Mouse (Mus musculus): ENCODE data around the gene Cnot10. TPM values are rescaled to one million over a fixed set of nuclear protein-coding genes. Genes with fewer than 3 reads are reported as not detected.
"Not testable (repeated sequence)": the region's sequence is repeated elsewhere in the genome, so short reads cannot be mapped to it uniquely, and the experiment has no call there.

The Cnot10 gene
- total RNA-seq, 1 experiment from 2014 or later: 33.9 TPM

- DNase-seq: no peak
Measured at GRCm38 (mm10) chr9:114650938-114651634, 11.1 kb upstream of the Cnot10 start.

- DNase-seq: no peak
Measured at GRCm38 (mm10) chr9:114649371-114649770, 9.4 kb upstream of the Cnot10 start.

GRCm38 (mm10) chr9:114648472-114648871 is 8.5 kb upstream of the Cnot10 start:
- DNase-seq: not testable (repeated sequence)

GRCm38 (mm10) chr9:114647506-114648432 is 7.8 kb upstream of the Cnot10 start:
- DNase-seq: no peak

GRCm38 (mm10) chr9:114646556-114647505 is 6.8 kb upstream of the Cnot10 start:
- no peak for DNase-seq

GRCm38 (mm10) chr9:114639186-114639748 is 717 bp downstream of the Cnot10 start:
- peak; percentile 33 for DNase-seq

- no peak for DNase-seq
Measured at GRCm38 (mm10) chr9:114636751-114637150, 3.2 kb downstream of the Cnot10 start.

- DNase-seq: no peak
Measured at GRCm38 (mm10) chr9:114636150-114636549, 3.8 kb downstream of the Cnot10 start.

- no peak for DNase-seq
Measured at GRCm38 (mm10) chr9:114632331-114632730, 7.7 kb downstream of the Cnot10 start.

- no peak for DNase-seq
Measured at GRCm38 (mm10) chr9:114626726-114627125, 13.3 kb downstream of the Cnot10 start.

- DNase-seq: no peak
Measured at GRCm38 (mm10) chr9:114624178-114624577, 15.8 kb downstream of the Cnot10 start.

- no peak for DNase-seq
Measured at GRCm38 (mm10) chr9:114621149-114621548, 18.8 kb downstream of the Cnot10 start.

GRCm38 (mm10) chr9:114614176-114614953 is 25.6 kb downstream of the Cnot10 start:
- no peak for DNase-seq

- no peak for DNase-seq
Measured at GRCm38 (mm10) chr9:114613026-114613425, 27.0 kb downstream of the Cnot10 start.

- DNase-seq: peak; percentile 37
Measured at GRCm38 (mm10) chr9:114612566-114612965, 27.4 kb downstream of the Cnot10 start.

GRCm38 (mm10) chr9:114610266-114610665 is 29.7 kb downstream of the Cnot10 start:
- DNase-seq: no peak

- DNase-seq: no peak
Measured at GRCm38 (mm10) chr9:114603876-114604540, 36.0 kb downstream of the Cnot10 start.

- DNase-seq: no peak
Measured at GRCm38 (mm10) chr9:114601096-114601495, 38.9 kb downstream of the Cnot10 start.

GRCm38 (mm10) chr9:114585017-114585345 is 55.0 kb downstream of the Cnot10 start:
- no peak for DNase-seq

Data from adrenal gland, postnatal 14 days (tissue).